Mouse (Mus musculus): ENCODE measurements at regions not wholly inside any gene's neighbourhood (a gene's known extent, or its start where the extent isn't known, plus 50 kb on each side); places are given as distances from the start of the nearest gene placed in this dataset.

- H3K9ac ChIP-seq (ENCODE audit: control insufficient read depth, low read depth, low read length, poor library complexity, severe bottlenecking) = no peak overlapping the region
- TF ChIP-seq JUND (IDR thresholded peaks at IDR 0.05; ENCODE audit: low read depth, low read length) = no peak
- no peaks in the 10 kb centered on the region for H3K27me3 ChIP-seq (ENCODE audit: control insufficient read depth in 1 of 2, insufficient read depth in 2 of 2, low read length in 2 of 2)
- H3K36me3 ChIP-seq (ENCODE audit: control insufficient read depth in 1 of 2, insufficient read depth in 2 of 2, low read length in 2 of 2) = no peaks in the 10 kb centered on the region
- H3K4me1 ChIP-seq (ENCODE audit: control insufficient read depth in 1 of 2, insufficient read depth in 2 of 2, low read length in 2 of 2) = no peaks in the 10 kb centered on the region
- no peak overlapping the region for H3K27ac ChIP-seq (ENCODE audit: control insufficient read depth, low read depth, low read length)
- no peak overlapping the region for H3K4me3 ChIP-seq (ENCODE audit: control insufficient read depth in 1 of 2, insufficient read depth in 1 of 2, low read depth in 2 of 2, low read length in 2 of 2)
- H3K79me2 ChIP-seq (ENCODE audit: control insufficient read depth, insufficient read depth, low read length, poor library complexity) = no peaks in the 10 kb centered on the region
- H3K9me3 ChIP-seq (replicated peaks; ENCODE audit: insufficient read depth, low read length) = no peaks in the 10 kb centered on the region
- no peak for DNase-seq (ENCODE audit: low read depth, low spot score)
These were observed 285.7 kb upstream of the Zmiz1 start for GRCm38 (mm10) chr14:25173281-25173680.

GRCm38 (mm10) chr14:25173873-25174272 is 285.1 kb upstream of the Zmiz1 start:
- Histone ChIP-seq H3K9ac (ENCODE audit: control insufficient read depth, low read depth, low read length, poor library complexity, severe bottlenecking) (no peak overlapping the region), H3K4me3 (ENCODE audit: control insufficient read depth in 1 of 2, insufficient read depth in 1 of 2, low read depth in 2 of 2, low read length in 2 of 2) (no peak overlapping the region), H3K79me2 (ENCODE audit: control insufficient read depth, insufficient read depth, low read length, poor library complexity) (no peaks in the 10 kb centered on the region), H3K4me1 (ENCODE audit: control insufficient read depth in 1 of 2, insufficient read depth in 2 of 2, low read length in 2 of 2) (no peaks in the 10 kb centered on the region), H3K27me3 (ENCODE audit: control insufficient read depth in 1 of 2, insufficient read depth in 2 of 2, low read length in 2 of 2) (no peaks in the 10 kb centered on the region), H3K9me3 (replicated peaks; ENCODE audit: insufficient read depth, low read length) (no peaks in the 10 kb centered on the region), H3K27ac (ENCODE audit: control insufficient read depth, low read depth, low read length) (no peak overlapping the region), H3K36me3 (ENCODE audit: control insufficient read depth in 1 of 2, insufficient read depth in 2 of 2, low read length in 2 of 2) (no peaks in the 10 kb centered on the region)
- DNase-seq (ENCODE audit: low read depth, low spot score) = no peak
- TF ChIP-seq BHLHE40 (IDR thresholded peaks at IDR 0.05; ENCODE audit: borderline replicate concordance, low read depth, low read length) = no peak
- TF ChIP-seq USF1 (IDR thresholded peaks at IDR 0.05; ENCODE audit: low read depth, low read length) = no peak
- TF ChIP-seq CTCF (IDR thresholded peaks at IDR 0.05 in 2 of 3, conservative IDR thresholded peaks at IDR 0.05 in 1 of 3; ENCODE audit: control insufficient read depth in 1 of 3, insufficient read depth in 1 of 3, low read depth in 2 of 3, low read length in 3 of 3, poor library complexity in 1 of 3, severe bottlenecking in 1 of 3) = no peak
- TF ChIP-seq USF2 (IDR thresholded peaks at IDR 0.05; ENCODE audit: borderline replicate concordance in 1 of 2, insufficient read depth in 1 of 2, low read depth in 1 of 2, low read length in 2 of 2) = no peak
- no peak for TF ChIP-seq HCFC1 (IDR thresholded peaks at IDR 0.05; ENCODE audit: low read depth, low read length)
- TF ChIP-seq TAL1 (IDR thresholded peaks at IDR 0.05; ENCODE audit: low read length) = no peak
- no peak for TF ChIP-seq MYC (IDR thresholded peaks at IDR 0.05; ENCODE audit: low read depth, low read length)

- no peak for DNase-seq (ENCODE audit: low read depth, low spot score)
- Histone ChIP-seq H3K27ac (ENCODE audit: control insufficient read depth, low read depth, low read length) (no peak overlapping the region), H3K27me3 (ENCODE audit: control insufficient read depth in 1 of 2, insufficient read depth in 2 of 2, low read length in 2 of 2) (no peaks in the 10 kb centered on the region)
These were observed 284.6 kb upstream of the Zmiz1 start for GRCm38 (mm10) chr14:25174402-25174801.

More at GRCm38 (mm10) chr14:25174402-25174801, 284.6 kb upstream of the Zmiz1 start:
- H3K9ac ChIP-seq (ENCODE audit: control insufficient read depth, low read depth, low read length, poor library complexity, severe bottlenecking) = no peak overlapping the region
- no peak for TF ChIP-seq RCOR1 (IDR thresholded peaks at IDR 0.05; ENCODE audit: low read depth, low read length)
- no peak for TF ChIP-seq NELFE (IDR thresholded peaks at IDR 0.05; ENCODE audit: low read depth, low read length)
- TF ChIP-seq ZMIZ1 (IDR thresholded peaks at IDR 0.05; ENCODE audit: low read depth, low read length) = no peak
- TF ChIP-seq SMC3 (IDR thresholded peaks at IDR 0.05; ENCODE audit: low read depth, low read length) = no peak
- TF ChIP-seq MAX (IDR thresholded peaks at IDR 0.05; ENCODE audit: low read length) = no peak
- TF ChIP-seq ZKSCAN1 (IDR thresholded peaks at IDR 0.05; ENCODE audit: low read depth, low read length) = no peak
- no peak for TF ChIP-seq MAZ (IDR thresholded peaks at IDR 0.05; ENCODE audit: low read depth, low read length)
- TF ChIP-seq JUND (IDR thresholded peaks at IDR 0.05; ENCODE audit: low read depth, low read length) = no peak
- TF ChIP-seq NRF1 (IDR thresholded peaks at IDR 0.05; ENCODE audit: insufficient read depth, low read depth, low read length, poor library complexity, severe bottlenecking) = no peak
- TF ChIP-seq E2F4 (IDR thresholded peaks at IDR 0.05; ENCODE audit: borderline replicate concordance, low read depth, low read length) = no peak
- TF ChIP-seq USF1 (IDR thresholded peaks at IDR 0.05; ENCODE audit: low read depth, low read length) = no peak
- no peak for TF ChIP-seq RAD21 (IDR thresholded peaks at IDR 0.05; ENCODE audit: low read depth, low read length)
- no peak for TF ChIP-seq MYB (IDR thresholded peaks at IDR 0.05; ENCODE audit: low read depth, low read length)
- no peak for TF ChIP-seq GABPA (IDR thresholded peaks at IDR 0.05; ENCODE audit: low read depth, low read length)
- no peak for TF ChIP-seq TCF12 (IDR thresholded peaks at IDR 0.05; ENCODE audit: low read depth, low read length)
- TF ChIP-seq ZNF384 (IDR thresholded peaks at IDR 0.05; ENCODE audit: low read depth, low read length) = no peak
- TF ChIP-seq MYC (IDR thresholded peaks at IDR 0.05; ENCODE audit: low read depth, low read length) = no peak
- TF ChIP-seq KAT2A (conservative IDR thresholded peaks at IDR 0.05; ENCODE audit: low read depth, low read length) = no peak
- TF ChIP-seq CHD1 (IDR thresholded peaks at IDR 0.05; ENCODE audit: low read depth, low read length) = no peak
- TF ChIP-seq BHLHE40 (IDR thresholded peaks at IDR 0.05; ENCODE audit: borderline replicate concordance, low read depth, low read length) = no peak
- no peaks in the 10 kb centered on the region for H3K4me1 ChIP-seq (ENCODE audit: control insufficient read depth in 1 of 2, insufficient read depth in 2 of 2, low read length in 2 of 2)
- H3K36me3 ChIP-seq (ENCODE audit: control insufficient read depth in 1 of 2, insufficient read depth in 2 of 2, low read length in 2 of 2) = no peaks in the 10 kb centered on the region
- H3K4me3 ChIP-seq (ENCODE audit: control insufficient read depth in 1 of 2, insufficient read depth in 1 of 2, low read depth in 2 of 2, low read length in 2 of 2) = no peak overlapping the region
- H3K9me3 ChIP-seq (replicated peaks; ENCODE audit: insufficient read depth, low read length) = no peaks in the 10 kb centered on the region
- no peaks in the 10 kb centered on the region for H3K79me2 ChIP-seq (ENCODE audit: control insufficient read depth, insufficient read depth, low read length, poor library complexity)
